9 mouse cellular contexts compared by ENCODE assay signal in the genomic region with DNA sequence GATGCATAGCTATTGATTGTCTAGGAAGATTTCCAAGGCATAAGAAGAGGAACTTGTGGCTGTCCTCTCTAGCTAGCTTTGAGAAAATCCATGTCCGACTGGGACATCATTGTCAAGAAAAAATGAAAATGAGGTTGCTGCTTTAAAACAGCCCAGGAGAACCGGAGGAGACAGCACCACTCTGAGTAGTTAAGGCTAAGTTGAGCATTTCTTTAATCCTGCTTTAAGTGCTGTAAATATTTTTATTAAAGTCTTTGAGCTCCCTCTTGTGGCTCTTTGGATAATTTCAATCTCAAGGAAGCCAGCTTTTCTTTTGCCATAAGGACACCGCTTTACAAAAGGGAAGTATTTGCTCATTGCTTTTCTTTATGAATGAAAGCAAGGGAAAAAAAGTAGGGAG.
DNase-seq lines count a peak whose midpoint lies in the region; ATAC-seq and TF ChIP-seq lines count a peak whose summit lies in the region.
"Had no signal": no experiment of that assay in that cellular context is flagged by ENCODE, and none has a peak within 500 bp of the region (broad histone marks: within the 10 kb centered on the region; RNA-seq: fewer than 3 reads in every experiment).

No protein-coding gene starts in this region.

- no peak overlapping the region for H3K4me2 ChIP-seq in hindbrain, postnatal 0 days (ENCODE audit: low read depth, low read length)
- no peak overlapping the region for H3K4me2 ChIP-seq in heart, embryonic 12.5 days
- H3K4me2 ChIP-seq: lung, embryonic 15.5 days had no signal

- H3K9me3 ChIP-seq in ES-E14 (ENCODE audit: control insufficient read depth, insufficient read depth, low read depth, low read length), result no peaks in the 10 kb centered on the region
- no peaks in the 10 kb centered on the region for H3K9me3 ChIP-seq in hindbrain, postnatal 0 days (ENCODE audit: low read length)
- H3K9me3 ChIP-seq in heart, embryonic 12.5 days (replicated peaks), result no peaks in the 10 kb centered on the region
- H3K9me3 ChIP-seq: lung, embryonic 15.5 days had no signal

- 17% methylated on average over 3 of the region's 3 CpGs for WGBS in hindbrain, postnatal 0 days
- WGBS in heart, embryonic 12.5 days, result 28% methylated on average over 3 of the region's 3 CpGs

- peak; percentile 70 for TF ChIP-seq CTCF in hindbrain, postnatal 0 days (IDR thresholded peaks at IDR 0.05; ENCODE audit: low read depth)

- in situ Hi-C loops in ES-E14 (cut with MboI; ENCODE audit: low sequenced_read_pairs in 2 of 2, unreplicated experiment in 2 of 2), result loop anchor here in 1 of 2 experiments (10.0 kb wide), 1 partner anchor 248 kb away; no protein-coding TSS in a partner anchor

- ATAC-seq in hindbrain, postnatal 0 days, result 0 out of 2 replicates have a peak, but pooled peaks have one; percentile 49
- ATAC-seq in heart, embryonic 12.5 days (ENCODE audit: insufficient number of reproducible peaks, low FRiP score), result no peak

- no peak overlapping the region for H3K4me3 ChIP-seq in ES-E14 (ENCODE audit: insufficient read depth in 1 of 2, low read depth in 1 of 2, low read length in 2 of 2, poor library complexity in 1 of 2, severe bottlenecking in 1 of 2)
- H3K4me3 ChIP-seq in hindbrain, postnatal 0 days (ENCODE audit: low read length), result no peak overlapping the region
- H3K4me3 ChIP-seq in heart, embryonic 12.5 days, result no peak overlapping the region
- H3K4me3 ChIP-seq: erythroblast, embryonic 14.5 days; lung, embryonic 15.5 days had no signal

- H3K27ac ChIP-seq in ES-E14 (ENCODE audit: insufficient read depth, low read depth, low read length, poor library complexity, severe bottlenecking), result no peak overlapping the region
- H3K27ac ChIP-seq in hindbrain, postnatal 0 days, result no peak overlapping the region
- no peak overlapping the region for H3K27ac ChIP-seq in heart, embryonic 12.5 days (ENCODE audit: poor library complexity, severe bottlenecking)
- H3K27ac ChIP-seq: lung, embryonic 15.5 days had no signal

- no peaks in the 10 kb centered on the region for H3K27me3 ChIP-seq in hindbrain, postnatal 0 days (ENCODE audit: insufficient read depth, low read length)
- H3K27me3 ChIP-seq in splenic B cell, adult 2 months (ENCODE audit: control insufficient read depth, insufficient read depth, low read length, poor library complexity, severe bottlenecking), result no peaks in the 10 kb centered on the region
- H3K27me3 ChIP-seq in heart, embryonic 12.5 days (replicated peaks), result no peaks in the 10 kb centered on the region
- H3K27me3 ChIP-seq: lung, embryonic 15.5 days had no signal

- H3K9ac ChIP-seq in ES-E14 (ENCODE audit: insufficient read depth, low read depth, low read length, poor library complexity, severe bottlenecking), result no peak overlapping the region
- no peak overlapping the region for H3K9ac ChIP-seq in hindbrain, postnatal 0 days (replicated peaks; ENCODE audit: low read length)
- H3K9ac ChIP-seq in heart, embryonic 12.5 days, result no peak overlapping the region
- H3K9ac ChIP-seq: lung, embryonic 15.5 days had no signal

- DNase-seq in kidney, postnatal 14 days, result peak; percentile 40
- no peak for DNase-seq in kidney, adult 18-20 months
- peak; percentile 51 for DNase-seq in ES-E14 (ENCODE audit: low read depth, low spot score)
- DNase-seq in c-Kit-positive CD71-positive TER-119-negative erythroid progenitor cells, embryonic 14.5 days (ENCODE audit: low read depth), result peak; percentile 9
- peak; percentile 90 for DNase-seq in hindbrain, postnatal 0 days (ENCODE audit: low spot score)
- DNase-seq in splenic B cell, adult 2 months (ENCODE audit: low read depth, low spot score), result peak; percentile 14

- H3K36me3 ChIP-seq in ES-E14 (ENCODE audit: control insufficient read depth, insufficient read depth, low read length, poor library complexity, severe bottlenecking), result no peaks in the 10 kb centered on the region
- no peaks in the 10 kb centered on the region for H3K36me3 ChIP-seq in hindbrain, postnatal 0 days (ENCODE audit: insufficient read depth, low read length)
- no peaks in the 10 kb centered on the region for H3K36me3 ChIP-seq in splenic B cell, adult 2 months (ENCODE audit: control insufficient read depth, insufficient read depth, low read length, poor library complexity, severe bottlenecking)
- H3K36me3 ChIP-seq in heart, embryonic 12.5 days, result peaks cover 22% of the 10 kb centered on the region
- H3K36me3 ChIP-seq: lung, embryonic 15.5 days had no signal

- H3K4me1 ChIP-seq in ES-E14 (ENCODE audit: control insufficient read depth in 2 of 2, insufficient read depth in 2 of 2, low read length in 2 of 2, poor library complexity in 1 of 2), result no peaks in the 10 kb centered on the region
- no peaks in the 10 kb centered on the region for H3K4me1 ChIP-seq in hindbrain, postnatal 0 days (ENCODE audit: insufficient read depth, low read length)
- H3K4me1 ChIP-seq in heart, embryonic 12.5 days (replicated peaks), result peaks cover 8% of the 10 kb centered on the region

TF ChIP-seq in ES-E14, 5 proteins besides CTCF, POLR2A, EP300 and RAD21:
- TF ChIP-seq MAFK (IDR thresholded peaks at IDR 0.05; ENCODE audit: insufficient read depth, low read depth, low read length) (no peak), HCFC1 (IDR thresholded peaks at IDR 0.05; ENCODE audit: borderline replicate concordance, insufficient read depth, low read length) (no peak), ZNF384 (IDR thresholded peaks at IDR 0.05; ENCODE audit: low read depth, low read length) (no peak), ZC3H11A (IDR thresholded peaks at IDR 0.05; ENCODE audit: borderline replicate concordance, low read depth, low read length) (peak; percentile 42; the same call in 1 of the 2 replicates), CHD2 (IDR thresholded peaks at IDR 0.05; ENCODE audit: low read depth, low read length) (no peak)
TF ChIP-seq in ES-E14: peak in this region for 1.
